Mouse (Mus musculus) T-helper 17 cell (primary cell): ENCODE data around the gene Map7.

ENCODE experiments used
- in situ Hi-C, 2 experiments: fragments of 300-600 bp; cut with MboI, MseI; formaldehyde crosslinking; loops; 1 replicate in 1 of 2; 2 replicates in 1 of 2; pipeline ENCODE4 v1.15.1; 2025; ENCODE audit warnings: high pct_unique_total_duplicates in 2 of 2

The Map7 gene

GRCm38 (mm10) chr10:20149835-20150355, 1.6 kb downstream of the Map7 start:
- in situ Hi-C loops = loop anchor here in 1 of 2 experiments (5.0 kb wide), 1 partner anchor 87 kb away; no protein-coding TSS in a partner anchor

GRCm38 (mm10) chr10:20152131-20152530, 3.9 kb downstream of the Map7 start:
- in situ Hi-C loops = no loop called here

- in situ Hi-C loops = no loop called here
Observed at GRCm38 (mm10) chr10:20153507-20153906, 5.2 kb downstream of the Map7 start.

GRCm38 (mm10) chr10:20155401-20155800, 7.1 kb downstream of the Map7 start:
- in situ Hi-C loops = no loop called here

- in situ Hi-C loops = no loop called here
Observed at GRCm38 (mm10) chr10:20157021-20157726, 8.9 kb downstream of the Map7 start.

GRCm38 (mm10) chr10:20158756-20159155, 10.5 kb downstream of the Map7 start:
- in situ Hi-C loops = no loop called here

- in situ Hi-C loops = no loop called here
Observed at GRCm38 (mm10) chr10:20159308-20159707, 11.0 kb downstream of the Map7 start.

- in situ Hi-C loops = no loop called here
Observed at GRCm38 (mm10) chr10:20160914-20161313, 12.6 kb downstream of the Map7 start.

- in situ Hi-C loops = no loop called here
Observed at GRCm38 (mm10) chr10:20164810-20165209, 16.5 kb downstream of the Map7 start.

GRCm38 (mm10) chr10:20166797-20167196, 18.5 kb downstream of the Map7 start:
- in situ Hi-C loops = no loop called here

GRCm38 (mm10) chr10:20167467-20167866, 19.2 kb downstream of the Map7 start:
- in situ Hi-C loops = no loop called here

- in situ Hi-C loops = no loop called here
Observed at GRCm38 (mm10) chr10:20169182-20169674, 21.0 kb downstream of the Map7 start.

GRCm38 (mm10) chr10:20169927-20170604, 21.8 kb downstream of the Map7 start:
- in situ Hi-C loops = no loop called here

GRCm38 (mm10) chr10:20170605-20171088, 22.4 kb downstream of the Map7 start:
- in situ Hi-C loops = no loop called here

GRCm38 (mm10) chr10:20171209-20171608, 22.9 kb downstream of the Map7 start:
- in situ Hi-C loops = no loop called here

GRCm38 (mm10) chr10:20171756-20172155, 23.5 kb downstream of the Map7 start:
- in situ Hi-C loops = no loop called here

- in situ Hi-C loops = no loop called here
Observed at GRCm38 (mm10) chr10:20173733-20174132, 25.5 kb downstream of the Map7 start.

- in situ Hi-C loops = no loop called here
Observed at GRCm38 (mm10) chr10:20176054-20176453, 27.8 kb downstream of the Map7 start.

- in situ Hi-C loops = no loop called here
Observed at GRCm38 (mm10) chr10:20178807-20179605, 30.7 kb downstream of the Map7 start.

GRCm38 (mm10) chr10:20181198-20181597, 32.9 kb downstream of the Map7 start:
- in situ Hi-C loops = no loop called here

GRCm38 (mm10) chr10:20181680-20182399, 33.6 kb downstream of the Map7 start:
- in situ Hi-C loops = no loop called here
